Mouse (Mus musculus) cerebellum, adult 9-10 months (tissue): ENCODE data around the gene Ncor2.

Experiments
- DNase-seq: peaks from one replicate; pipeline ENCODE4 v3.0.0; 2022

The Ncor2 gene

GRCm38 (mm10) chr5:125011166-125011565 is 167.9 kb downstream of the Ncor2 start:
- no peak for DNase-seq

- DNase-seq = no peak
Observed at GRCm38 (mm10) chr5:125006896-125007295, 172.1 kb downstream of the Ncor2 start.

GRCm38 (mm10) chr5:125005871-125006652 is 173.0 kb downstream of the Ncor2 start:
- no peak for DNase-seq

- no peak for DNase-seq
Observed at GRCm38 (mm10) chr5:125003873-125004255, 175.2 kb downstream of the Ncor2 start.

- no peak for DNase-seq
Observed at GRCm38 (mm10) chr5:125002969-125003872, 175.8 kb downstream of the Ncor2 start, which contains the start of gene Rflna. TSS of gene Rflna (plus strand) at chr5:125003221.

- DNase-seq = no peak
Observed at GRCm38 (mm10) chr5:125000756-125001250, 178.2 kb downstream of the Ncor2 start.

GRCm38 (mm10) chr5:124997913-124998312 is 181.1 kb downstream of the Ncor2 start:
- no peak for DNase-seq

GRCm38 (mm10) chr5:124996816-124997215 is 182.2 kb downstream of the Ncor2 start:
- DNase-seq = no peak

GRCm38 (mm10) chr5:124992891-124993290 is 186.1 kb downstream of the Ncor2 start:
- no peak for DNase-seq

GRCm38 (mm10) chr5:124992323-124992722 is 186.7 kb downstream of the Ncor2 start:
- DNase-seq = no peak

GRCm38 (mm10) chr5:124989724-124990123 is 189.3 kb downstream of the Ncor2 start:
- no peak for DNase-seq

GRCm38 (mm10) chr5:124986656-124987055 is 192.4 kb downstream of the Ncor2 start:
- DNase-seq = no peak

- DNase-seq = no peak
Observed at GRCm38 (mm10) chr5:124986222-124986621, 192.8 kb downstream of the Ncor2 start.

GRCm38 (mm10) chr5:124969790-124970189 is 209.2 kb downstream of the Ncor2 start:
- no peak for DNase-seq
